Mouse (Mus musculus) heart, adult 8-10 months (tissue): ENCODE data around the gene Ifnk. TPM values are rescaled to one million over a fixed set of nuclear protein-coding genes. Genes with fewer than 3 reads are reported as not detected.

ENCODE experiments used
- DNase-seq: peaks from one replicate; pipeline ENCODE4 v3.0.0; 2022; ENCODE audit warnings: low spot score
- total RNA-seq, 4 experiments: library from RNA; stranded (reverse); gene quantifications; 2 replicates each; pipeline ENCODE4 v1.2.4; 2022

Gene Ifnk
- not detected for total RNA-seq

DNA sequence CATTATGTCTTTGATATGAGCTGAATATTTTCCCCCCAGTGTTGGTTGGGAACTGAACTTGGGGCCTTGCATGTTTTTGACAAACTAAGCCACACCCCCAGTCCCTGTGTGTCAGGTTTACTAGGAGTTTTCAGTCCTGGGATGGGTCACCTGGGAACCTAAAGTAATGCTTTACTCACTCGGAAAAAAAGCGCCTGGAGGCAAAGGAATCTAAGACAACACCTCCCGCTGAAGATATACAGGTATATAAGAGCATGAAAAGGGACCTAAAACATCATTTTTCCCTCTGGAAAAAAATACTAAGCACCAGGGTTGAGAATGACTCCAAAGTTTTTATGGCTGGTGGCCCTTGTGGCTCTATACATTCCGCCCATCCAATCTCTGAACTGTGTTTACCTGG lies at the start of gene Ifnk:
Gene Ifnk, plus strand, starts transcription at position 301 of the 400 bp plus-strand sequence.
- DNase-seq = no peak

DNA sequence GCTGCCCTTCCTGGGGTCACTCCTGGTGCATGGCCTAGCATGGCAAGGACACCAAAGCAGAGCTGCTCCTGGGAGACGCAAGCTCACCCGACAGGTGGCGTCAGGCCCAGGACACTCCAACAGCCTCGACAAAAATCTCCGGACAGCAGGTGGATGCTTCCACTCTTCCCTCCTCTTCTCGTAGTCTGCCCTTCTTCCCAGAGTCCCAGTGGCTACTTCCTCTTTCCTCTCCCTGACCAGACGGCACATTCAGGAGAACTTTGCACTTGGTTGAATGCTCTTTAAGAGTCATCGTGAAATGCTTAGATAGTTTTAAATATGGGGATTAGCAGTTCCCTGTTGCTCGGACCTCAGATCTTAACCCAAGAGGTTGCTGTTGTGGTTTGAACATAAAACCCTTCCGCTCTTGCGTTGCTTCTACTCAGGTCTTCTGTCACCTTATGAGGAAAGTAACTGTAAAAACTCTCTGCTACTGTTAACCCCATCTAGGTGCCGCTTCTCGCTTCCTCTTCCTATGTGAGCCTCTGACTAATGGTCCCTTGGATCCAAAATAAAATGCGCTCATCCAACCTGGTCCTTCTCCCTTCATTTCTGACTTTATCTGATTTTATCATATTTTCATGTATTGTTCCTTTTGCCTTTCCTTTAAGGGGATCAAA lies 46.6 kb upstream of the Ifnk start:
- DNase-seq = no peak

- DNase-seq = no peak
Measured at GRCm38 (mm10) chr4:35112452-35112851, 39.4 kb upstream of the Ifnk start.

- DNase-seq = no peak
Measured at GRCm38 (mm10) chr4:35113516-35114248, 38.2 kb upstream of the Ifnk start.

- DNase-seq = no peak
Measured at GRCm38 (mm10) chr4:35114950-35115349, 36.9 kb upstream of the Ifnk start.

DNA sequence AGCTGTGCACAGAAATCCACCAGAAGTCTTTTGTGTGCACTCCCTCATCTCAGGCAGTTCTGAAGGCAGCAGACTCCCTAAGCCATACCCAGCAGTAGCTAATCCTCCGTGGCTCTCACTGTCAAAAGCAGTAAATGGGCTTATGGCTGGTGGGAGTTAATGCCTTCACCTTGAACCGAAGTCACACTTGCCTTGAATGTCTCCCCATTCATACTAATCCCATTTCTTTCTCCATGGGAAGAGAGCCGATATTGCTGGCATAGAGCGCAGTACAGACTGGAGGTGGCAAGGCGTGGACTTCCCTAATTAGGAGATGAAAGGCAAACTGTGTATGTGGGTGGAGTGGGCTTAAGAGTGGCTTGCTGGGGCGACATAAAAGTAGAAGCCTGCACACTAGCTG lies 35.9 kb upstream of the Ifnk start:
- no peak for DNase-seq

DNA sequence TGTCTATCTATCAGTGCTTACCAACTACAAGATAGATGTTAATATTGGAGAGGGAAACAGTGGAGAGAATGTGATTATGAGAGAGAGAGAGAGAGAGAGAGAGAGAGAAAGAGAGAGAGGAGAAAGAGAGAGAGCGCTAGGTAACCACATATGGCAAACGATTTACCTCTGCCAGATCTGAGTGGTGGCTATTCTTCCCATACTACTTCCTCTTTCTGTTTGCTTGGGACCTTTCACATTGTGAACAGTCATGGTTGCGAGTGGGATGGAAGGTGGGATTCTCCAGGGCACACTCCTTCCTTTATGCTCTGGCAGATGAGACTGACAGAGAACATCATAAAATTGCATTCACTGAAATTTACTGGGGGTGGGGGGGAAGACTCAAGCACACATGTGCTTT lies 34.7 kb upstream of the Ifnk start:
- no peak for DNase-seq

GRCm38 (mm10) chr4:35118851-35119250 lies 33.0 kb upstream of the Ifnk start:
- DNase-seq = no peak

GRCm38 (mm10) chr4:35120159-35120558 lies 31.7 kb upstream of the Ifnk start:
- no peak for DNase-seq

- DNase-seq = no peak
Measured at GRCm38 (mm10) chr4:35120575-35120974, 31.3 kb upstream of the Ifnk start.

DNA sequence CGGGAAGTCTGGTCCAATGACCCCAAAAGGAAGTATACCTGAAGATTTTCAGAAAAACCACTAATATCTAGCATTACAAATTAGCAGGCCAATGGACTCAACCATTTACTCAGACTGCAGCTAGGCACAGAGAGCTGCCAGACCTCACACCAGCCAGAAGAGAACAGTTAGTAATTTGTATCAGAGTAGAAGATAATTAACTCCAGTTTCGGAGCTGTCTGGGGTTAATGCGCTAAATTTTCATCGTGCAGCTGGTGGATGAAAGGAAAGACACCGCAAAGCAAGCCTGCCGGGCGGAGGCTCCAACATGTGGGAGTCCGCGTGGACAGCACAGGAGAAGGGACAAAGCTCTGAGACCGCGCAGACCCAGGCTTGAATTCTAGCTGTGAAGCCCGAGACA lies 30.8 kb upstream of the Ifnk start:
- DNase-seq = no peak

- DNase-seq = no peak
Measured at GRCm38 (mm10) chr4:35123087-35123486, 28.8 kb upstream of the Ifnk start.

DNA sequence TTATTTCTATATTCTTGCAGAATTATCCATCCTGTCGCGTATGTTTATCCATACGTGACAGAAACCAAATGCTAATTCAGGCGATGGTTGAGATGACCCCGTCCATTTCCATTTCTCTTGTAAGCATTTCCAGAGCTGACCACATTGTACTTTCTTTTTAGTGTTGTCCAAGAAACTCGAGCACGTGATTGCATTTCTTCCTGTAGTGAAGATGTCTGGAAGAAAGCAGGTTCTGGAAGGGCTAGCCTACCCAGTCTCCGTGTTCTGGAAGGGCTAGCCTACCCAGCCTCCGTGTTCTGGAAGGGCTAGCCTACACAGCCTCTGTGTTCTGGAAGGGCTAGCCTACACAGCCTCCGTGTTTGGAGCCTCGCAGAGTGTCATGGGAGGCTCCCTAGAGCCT lies 27.8 kb upstream of the Ifnk start:
- no peak for DNase-seq

- DNase-seq = no peak
Measured at GRCm38 (mm10) chr4:35125299-35125777, 26.5 kb upstream of the Ifnk start.

- DNase-seq = no peak
Measured at GRCm38 (mm10) chr4:35126776-35127175, 25.1 kb upstream of the Ifnk start.

- no peak for DNase-seq
Measured at GRCm38 (mm10) chr4:35127759-35128158, 24.1 kb upstream of the Ifnk start.

DNA sequence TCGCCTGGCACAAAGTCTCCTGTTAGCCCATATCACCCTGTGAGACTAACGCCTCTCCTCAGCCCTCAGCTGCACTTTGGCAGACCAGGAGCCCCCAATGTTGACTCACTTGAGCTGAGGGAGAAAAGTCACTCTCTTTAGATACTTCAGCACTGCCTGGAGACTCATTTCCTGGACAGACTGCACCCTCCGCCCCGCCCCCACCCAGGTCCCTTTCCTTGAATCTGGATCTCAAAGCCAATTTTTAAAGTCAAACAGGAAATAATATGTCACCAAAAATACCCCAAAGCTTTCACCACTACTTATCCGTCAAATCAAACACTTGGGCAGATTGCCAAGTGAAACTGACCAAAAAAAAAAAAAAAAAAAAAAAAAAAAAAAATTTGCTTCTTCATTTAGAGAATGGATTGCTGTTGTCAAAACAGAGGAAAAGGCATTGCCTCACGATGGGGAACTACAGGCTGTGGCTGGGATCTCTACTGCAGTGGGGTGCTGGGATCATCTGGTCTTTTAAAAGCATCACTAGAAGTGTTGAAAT lies 21.4 kb upstream of the Ifnk start:
- DNase-seq = peak; percentile 9

DNA sequence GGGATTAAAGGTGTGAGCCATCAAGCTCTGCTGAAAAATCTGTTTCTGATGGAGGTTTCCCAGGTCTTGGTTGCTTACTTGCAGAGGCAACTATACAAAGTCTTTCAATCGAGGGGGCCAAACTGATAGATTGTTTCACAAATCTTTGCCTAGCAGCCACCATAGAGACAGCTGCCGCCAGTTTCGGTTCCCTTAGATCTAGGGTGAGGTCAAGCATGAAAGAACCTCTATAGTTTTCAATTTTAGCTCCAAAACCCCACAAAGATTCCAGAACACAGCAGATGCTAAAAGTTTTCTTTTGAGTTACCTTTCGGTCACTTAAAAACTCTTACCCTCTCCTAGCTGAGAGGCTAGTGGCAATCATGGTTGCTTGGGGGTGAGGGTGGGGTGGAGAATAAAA lies 20.3 kb upstream of the Ifnk start:
- DNase-seq = no peak

DNA sequence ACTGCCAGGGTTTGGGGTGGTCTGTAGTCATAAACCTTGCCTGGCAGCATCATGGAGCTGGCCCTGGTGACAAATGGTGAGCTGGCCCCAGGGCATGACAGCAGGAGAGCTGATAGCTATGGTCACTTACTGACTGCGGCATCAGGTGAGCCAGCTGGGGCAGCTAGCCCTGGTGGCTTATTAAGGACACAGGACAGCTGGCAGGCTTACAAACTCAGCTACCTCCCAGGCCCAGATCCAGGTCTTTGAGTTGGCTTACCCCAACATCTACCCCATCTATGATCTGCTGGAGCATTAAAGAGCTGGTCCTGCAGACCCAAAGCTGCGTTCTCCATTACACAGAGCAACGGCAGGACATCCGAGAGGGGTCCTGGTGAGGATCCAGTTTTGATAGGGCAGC lies 18.4 kb upstream of the Ifnk start:
- DNase-seq = no peak

GRCm38 (mm10) chr4:35134846-35135611 lies 16.8 kb upstream of the Ifnk start:
- DNase-seq = no peak

DNA sequence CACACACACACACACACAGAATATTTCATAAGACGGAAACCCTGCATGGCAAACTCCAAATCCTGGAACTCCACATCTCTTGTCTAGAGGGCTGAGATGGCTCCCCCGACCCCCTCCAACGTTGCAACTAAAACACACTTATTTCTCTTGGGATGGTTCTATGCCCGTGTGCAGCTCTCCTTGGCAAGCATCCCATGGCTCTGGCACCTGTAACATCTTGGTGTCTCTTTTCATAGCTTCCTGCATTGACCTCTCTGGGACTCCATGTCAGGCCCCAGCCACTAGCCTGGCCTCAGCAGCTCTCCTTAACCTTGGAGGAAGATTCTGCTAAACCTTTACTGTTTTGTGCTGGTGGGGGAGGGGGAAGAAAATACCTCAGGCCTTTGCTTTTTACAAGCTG lies 16.1 kb upstream of the Ifnk start:
- no peak for DNase-seq

DNA sequence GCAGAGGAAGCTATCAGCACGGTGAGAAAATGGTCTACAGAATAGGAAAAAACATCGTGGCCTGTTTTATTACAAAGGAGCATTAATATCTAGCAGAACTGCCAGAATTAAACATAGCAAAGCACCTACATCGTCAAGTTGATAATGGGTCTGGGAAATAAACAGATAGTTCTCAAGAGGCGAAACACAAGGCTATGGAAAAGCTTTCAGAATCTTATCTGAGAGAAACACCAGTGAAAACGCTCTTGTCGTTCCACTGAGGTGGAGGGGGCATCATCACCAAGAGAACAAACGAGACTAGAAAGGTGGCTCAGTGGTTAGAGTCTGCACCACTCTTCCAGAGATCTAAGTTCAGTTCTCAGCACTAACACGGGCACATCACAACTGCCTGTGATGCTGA lies 14.9 kb upstream of the Ifnk start:
- DNase-seq = no peak
